Mouse (Mus musculus) megakaryocyte, adult 5-6 weeks (primary cell): ENCODE measurements around the gene Hdc. TPM values are rescaled to one million over a fixed set of nuclear protein-coding genes. Genes with fewer than 3 reads are reported as not detected.
"Not testable (repeated sequence)": the region's sequence is repeated elsewhere in the genome, so short reads cannot be mapped to it uniquely, and the experiment has no call there.

Source experiments
- ATAC-seq: 2 replicates; pipeline ENCODE4 v1.8.0; 2016; ENCODE audit warnings: mild to moderate bottlenecking, inconsistent platforms; ENCODE audit not compliant: poor library complexity, severe bottlenecking
- total RNA-seq, 2 experiments: library from RNA; stranded (forward) in 1 of 2; stranded (reverse) in 1 of 2; fragments of 153-499, 151-499 nt in 1 of 2; fragments of 221-1000, 200-1000 nt in 1 of 2; gene quantifications; 2 replicates each; pipeline versions ENCODE4 v1.2.3 to v1.2.4; 2015 to 2017

Gene Hdc
- total RNA-seq (2015): 21.5 and 30.3 TPM in 2 replicates
- 42.8 and 48.0 TPM in 2 replicates for total RNA-seq (2017)

GRCm38 (mm10) chr2:126619249-126619704, at the start of gene Hdc:
Hdc (minus strand) TSS chr2:126619299.
- peak; percentile 31; the same call in 1 of the 2 replicates for ATAC-seq

- no peak for ATAC-seq
Observed at GRCm38 (mm10) chr2:126668621-126669252, 49.6 kb upstream of the Hdc start.

DNA sequence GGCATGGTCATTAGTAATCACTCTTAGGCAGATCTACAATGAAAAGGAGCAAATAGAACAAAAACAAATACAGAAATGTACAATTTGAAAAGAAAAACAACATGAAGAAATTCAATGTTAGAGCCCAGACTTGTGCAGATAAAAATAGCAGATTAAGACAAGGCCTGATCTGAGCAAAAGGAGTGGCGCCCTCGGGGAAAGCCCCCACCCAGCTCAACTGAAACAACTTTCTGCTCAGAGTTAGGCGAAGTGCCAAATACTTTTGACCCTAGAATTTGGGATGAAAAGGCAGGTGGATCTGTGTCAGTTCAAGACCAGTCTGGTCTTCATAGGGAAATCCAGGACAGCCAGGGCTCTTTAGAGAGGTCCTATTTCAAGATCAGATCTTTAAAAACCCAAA, 46.9 kb upstream of the Hdc start:
- no peak for ATAC-seq

- ATAC-seq: peak; percentile 57
Observed at GRCm38 (mm10) chr2:126663481-126663880, 44.4 kb upstream of the Hdc start.

DNA sequence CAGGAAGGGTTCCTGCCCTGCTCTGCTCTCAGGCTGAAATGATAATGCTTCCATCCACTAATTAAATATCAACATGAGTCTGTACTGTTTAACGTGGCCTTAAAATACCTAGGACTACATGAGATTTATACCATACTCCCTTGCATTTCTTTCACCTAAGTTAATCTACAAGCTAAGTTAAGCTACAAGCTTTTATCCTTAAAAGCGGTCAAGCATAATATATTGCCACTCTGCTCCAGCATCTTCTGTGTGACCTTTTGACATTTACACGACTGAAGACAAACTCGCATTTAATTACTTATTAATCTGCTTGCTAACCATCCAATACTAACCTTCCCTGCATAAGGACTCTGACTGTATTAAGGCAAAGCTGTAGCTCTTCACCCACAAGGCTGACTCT, 33.8 kb upstream of the Hdc start:
- no peak for ATAC-seq

DNA sequence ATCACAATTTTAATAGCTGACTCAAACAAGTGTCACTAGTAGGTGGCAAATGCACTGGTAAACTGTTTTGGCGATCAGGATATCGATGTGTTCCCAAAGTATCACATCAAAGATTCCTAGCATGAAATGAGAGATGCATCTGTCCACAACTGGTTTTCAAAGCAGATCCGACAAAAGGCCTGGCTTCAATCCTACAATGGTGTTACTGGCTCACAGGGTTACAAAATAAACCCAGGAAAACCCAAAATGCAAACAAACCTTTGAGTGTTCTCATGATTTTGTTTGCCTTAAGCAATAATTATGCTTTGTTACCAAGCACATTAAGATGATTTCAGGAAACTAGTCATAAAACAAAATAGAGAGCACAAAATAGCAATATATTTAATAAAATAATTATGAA, 28.7 kb upstream of the Hdc start:
- no peak for ATAC-seq

DNA sequence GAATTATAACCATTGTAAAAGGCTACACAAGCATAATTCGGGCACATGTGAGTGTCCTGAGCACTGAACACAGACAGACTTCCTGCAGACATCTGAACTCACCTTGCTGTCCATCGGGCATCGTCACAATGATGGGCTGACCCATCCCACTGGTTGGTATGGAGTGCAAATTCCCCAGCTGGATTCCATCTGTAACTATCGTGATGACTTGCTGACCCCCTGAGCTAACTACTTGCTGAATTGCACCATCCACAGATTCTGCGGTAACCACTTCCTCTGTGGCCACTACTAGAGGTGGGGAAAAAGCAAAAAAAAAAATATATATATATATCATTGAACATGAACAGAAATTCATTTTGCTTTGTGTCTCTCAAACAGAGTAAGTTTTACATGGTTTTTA, 27.4 kb upstream of the Hdc start:
- peak; percentile 66 for ATAC-seq

DNA sequence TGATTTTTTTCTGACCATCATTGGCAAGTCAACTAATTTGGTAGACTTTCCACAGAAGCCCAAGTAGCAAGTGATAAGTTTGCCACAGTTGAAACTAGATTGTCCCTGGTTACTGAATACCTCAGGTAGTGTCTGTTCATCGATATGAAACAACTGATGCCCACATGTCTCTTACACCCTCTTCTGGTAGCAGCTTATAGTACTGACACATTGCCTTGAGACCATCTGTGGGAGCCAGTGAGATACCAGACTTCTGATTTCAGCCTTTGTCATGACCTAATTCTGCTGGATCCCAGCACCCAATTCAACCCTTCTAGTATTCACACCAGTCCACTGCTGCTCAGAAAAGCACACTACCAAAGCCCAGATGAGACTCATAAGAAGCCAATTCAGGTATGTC, 25.7 kb upstream of the Hdc start:
- ATAC-seq: no peak

- ATAC-seq: no peak
Observed at GRCm38 (mm10) chr2:126640298-126640697, 21.2 kb upstream of the Hdc start.

- ATAC-seq: peak; percentile 94
Observed at GRCm38 (mm10) chr2:126635939-126636823, 17.1 kb upstream of the Hdc start.

DNA sequence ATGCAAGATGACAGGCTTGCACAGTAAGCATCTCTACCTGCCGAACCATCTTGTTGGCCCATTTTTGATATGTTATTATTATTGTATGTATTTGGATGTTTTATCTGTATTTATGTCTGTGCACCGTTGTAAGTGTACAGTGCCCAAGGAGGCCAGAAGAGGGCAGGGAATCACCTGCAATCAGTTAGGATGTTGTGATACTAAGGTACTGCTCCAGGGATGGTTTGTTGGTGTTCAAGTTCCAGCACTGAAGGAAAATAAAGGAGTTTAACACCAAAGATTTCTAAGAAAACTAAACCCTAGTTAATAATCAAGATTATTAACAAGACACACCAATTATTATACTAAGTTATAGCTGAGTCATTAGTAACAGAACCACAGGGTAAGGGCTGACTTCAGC, 14.1 kb upstream of the Hdc start:
- no peak for ATAC-seq

GRCm38 (mm10) chr2:126628455-126628995, 9.4 kb upstream of the Hdc start:
- ATAC-seq: no peak

DNA sequence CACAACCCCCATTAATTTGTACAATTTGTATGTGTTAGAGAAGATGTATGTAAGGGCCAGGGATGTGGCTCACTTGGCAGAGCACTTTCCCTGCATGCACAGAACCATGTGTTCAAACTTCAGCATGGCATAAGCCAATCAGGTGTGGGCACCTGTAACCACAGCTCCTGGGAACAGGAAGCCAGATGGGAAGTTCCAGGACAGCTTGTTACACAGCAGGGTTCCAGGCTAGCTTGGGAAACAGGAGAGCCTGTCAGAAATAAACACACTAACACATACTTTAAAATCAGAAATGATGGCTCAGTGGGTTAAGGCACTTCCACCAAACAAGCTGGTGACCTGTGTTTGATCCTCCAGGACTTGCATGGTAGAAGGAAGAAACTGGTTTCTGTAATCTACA, 4.0 kb upstream of the Hdc start:
- ATAC-seq: no peak

DNA sequence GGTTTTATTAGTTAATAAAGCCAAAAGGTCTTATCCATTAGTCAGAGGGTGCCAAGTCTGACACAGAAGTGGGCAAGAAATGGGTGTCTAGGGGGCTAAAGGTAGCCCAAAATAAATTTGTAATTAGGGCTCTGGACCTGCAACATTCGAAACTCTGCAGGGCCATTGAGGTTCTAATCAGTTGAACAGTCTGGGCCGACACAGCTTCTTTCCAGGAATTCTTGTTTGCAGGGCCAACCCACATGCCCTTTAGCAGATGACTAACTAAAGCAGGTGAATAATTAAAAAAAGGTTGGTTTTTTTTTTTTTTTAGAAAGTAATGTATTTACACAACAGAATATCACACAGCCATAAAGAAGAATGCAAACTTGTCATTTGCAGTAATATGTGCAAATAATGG, 3.4 kb upstream of the Hdc start:
- ATAC-seq: no peak

DNA sequence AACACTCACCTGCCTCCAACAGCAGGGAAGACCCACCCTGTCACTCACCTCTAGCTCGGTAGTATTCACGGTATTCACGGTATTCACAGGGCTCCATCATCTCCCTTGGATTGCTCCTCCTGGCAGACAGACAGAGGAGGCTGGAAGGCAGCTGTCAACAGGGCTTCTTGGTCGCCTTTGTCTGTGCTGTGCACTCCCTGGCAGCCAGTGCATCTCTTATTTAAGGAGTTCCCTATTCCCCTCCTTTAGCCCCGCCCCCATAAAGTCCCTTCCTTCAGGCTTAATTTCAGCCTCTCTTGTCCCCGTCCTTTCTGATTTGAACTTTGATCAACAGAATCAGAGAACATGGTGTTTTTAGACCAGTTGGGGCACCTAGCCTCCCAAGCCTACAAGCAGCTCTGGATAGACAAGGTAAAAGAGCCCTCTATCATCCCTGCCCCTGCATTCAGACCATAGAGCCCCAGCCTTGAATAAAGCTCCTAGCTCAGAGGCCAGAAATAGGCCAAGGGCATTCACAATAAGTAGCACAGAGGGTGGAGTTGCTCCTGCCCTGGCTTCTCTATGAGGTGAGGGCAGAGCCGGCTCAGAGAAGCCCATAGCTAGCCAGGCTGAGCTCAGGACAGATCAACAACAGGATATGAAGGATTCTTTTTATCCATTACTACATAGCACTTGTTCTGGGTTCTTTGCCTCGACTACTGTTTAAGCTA, 474 bp downstream of the Hdc start:
- peak; percentile 80 for ATAC-seq

DNA sequence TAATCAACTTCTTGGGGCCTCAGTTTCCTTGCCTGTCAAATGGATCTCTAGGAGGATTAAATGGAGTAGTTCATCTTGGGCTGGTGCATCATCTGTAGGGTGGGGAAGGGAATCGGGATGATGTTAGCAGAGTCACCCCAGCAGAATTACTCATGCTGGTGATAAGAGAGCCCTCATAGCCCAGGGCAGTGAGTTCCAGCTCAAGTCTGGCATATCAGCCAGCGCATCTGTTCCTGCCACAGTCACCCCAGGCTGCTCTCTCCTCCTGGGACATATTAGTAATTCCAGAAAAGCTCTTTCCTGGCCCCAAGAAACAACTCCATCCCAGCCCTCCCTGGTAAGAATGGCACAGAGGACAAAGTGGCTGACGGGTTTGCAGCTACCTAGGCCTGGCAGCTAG, 3.7 kb downstream of the Hdc start:
- ATAC-seq: no peak

DNA sequence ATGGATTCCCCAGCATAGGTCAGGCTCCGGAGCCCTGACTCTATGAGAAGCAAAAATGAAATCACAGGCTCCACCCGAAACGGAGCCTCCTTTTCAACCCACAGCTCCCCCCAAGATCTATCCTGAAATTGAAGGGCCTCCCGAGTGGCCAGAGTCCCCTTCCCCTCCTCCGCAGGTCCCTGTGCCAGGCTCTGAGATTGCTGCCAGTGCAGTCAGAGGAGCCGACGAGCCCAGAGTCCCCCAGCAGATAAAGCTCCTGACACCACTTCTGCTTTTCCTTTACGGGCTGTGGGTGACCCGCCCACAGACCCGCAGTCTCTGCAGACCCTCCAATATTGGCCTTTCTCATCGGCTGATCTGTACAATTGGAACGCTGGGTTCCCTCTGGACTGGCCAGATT, 9.5 kb downstream of the Hdc start:
- ATAC-seq: not testable (repeated sequence)

GRCm38 (mm10) chr2:126607553-126608203, 11.4 kb downstream of the Hdc start:
- 0 out of 2 replicates have a peak, but pooled peaks have one; percentile 12 for ATAC-seq

- no peak for ATAC-seq
Observed at GRCm38 (mm10) chr2:126606688-126607062, 12.4 kb downstream of the Hdc start.

GRCm38 (mm10) chr2:126606061-126606687, 12.9 kb downstream of the Hdc start:
- ATAC-seq: peak; percentile 77
